Mouse (Mus musculus): ENCODE measurements at regions not wholly inside any gene's neighbourhood (a gene's known extent, or its start where the extent isn't known, plus 50 kb on each side); places are given as distances from the start of the nearest gene placed in this dataset.

GRCm38 (mm10) chr8:116267021-116267420 is 237.8 kb upstream of the Dynlrb2 start:
- no peak overlapping the region for H3K27ac ChIP-seq
- H3K36me3 ChIP-seq (replicated peaks; ENCODE audit: control insufficient read depth, insufficient read depth, low read depth), result no peaks in the 10 kb centered on the region
- no peak for ATAC-seq (ENCODE audit: insufficient read depth)
- H3K4me1 ChIP-seq (replicated peaks; ENCODE audit: control insufficient read depth in 2 of 2, insufficient read depth in 2 of 2, low read length in 1 of 2), result no peaks in the 10 kb centered on the region
- 60% methylated on average over 4 of the region's 4 CpGs for WGBS (ENCODE audit: insufficient replicate concordance)
- no peak overlapping the region for H3K4me3 ChIP-seq (ENCODE audit: insufficient read depth in 1 of 2, low read depth in 2 of 2, low read length in 2 of 2)
- TF ChIP-seq CTCF (IDR thresholded peaks at IDR 0.05; ENCODE audit: low read depth), result no peak
- no peak for DNase-seq (ENCODE audit: low read depth in 3 of 3, low spot score in 3 of 3)
- no peaks in the 10 kb centered on the region for H3K27me3 ChIP-seq (ENCODE audit: control insufficient read depth, insufficient read depth, low read length)
- H3K9me3 ChIP-seq (ENCODE audit: control insufficient read depth, low read length), result no peaks in the 10 kb centered on the region
- no peak overlapping the region for H3K4me2 ChIP-seq (ENCODE audit: low read depth)
- no peak overlapping the region for H3K9ac ChIP-seq (replicated peaks)

GRCm38 (mm10) chr8:116265591-116265990 is 239.2 kb upstream of the Dynlrb2 start:
- H3K9me3 ChIP-seq (ENCODE audit: control insufficient read depth, low read length), result no peaks in the 10 kb centered on the region
- no peaks in the 10 kb centered on the region for H3K27me3 ChIP-seq (ENCODE audit: control insufficient read depth, insufficient read depth, low read length)
- H3K27ac ChIP-seq, result no peak overlapping the region
- H3K36me3 ChIP-seq (replicated peaks; ENCODE audit: control insufficient read depth, insufficient read depth, low read depth), result no peaks in the 10 kb centered on the region
- 75% methylated on average over 3 of the region's 3 CpGs for WGBS (ENCODE audit: insufficient replicate concordance)
- no peaks in the 10 kb centered on the region for H3K4me1 ChIP-seq (replicated peaks; ENCODE audit: control insufficient read depth in 2 of 2, insufficient read depth in 2 of 2, low read length in 1 of 2)
- DNase-seq (ENCODE audit: low read depth in 3 of 3, low spot score in 3 of 3) (no peak), ATAC-seq (ENCODE audit: insufficient read depth) (no peak)
- H3K4me2 ChIP-seq (ENCODE audit: low read depth), result no peak overlapping the region
- H3K9ac ChIP-seq (replicated peaks), result no peak overlapping the region
- H3K4me3 ChIP-seq (ENCODE audit: insufficient read depth in 1 of 2, low read depth in 2 of 2, low read length in 2 of 2), result no peak overlapping the region
- TF ChIP-seq CTCF (IDR thresholded peaks at IDR 0.05; ENCODE audit: low read depth), result no peak
- no peak for TF ChIP-seq EP300 (IDR thresholded peaks at IDR 0.05; ENCODE audit: low read depth)

- Histone ChIP-seq H3K4me2 (ENCODE audit: low read depth) (no peak overlapping the region), H3K36me3 (replicated peaks; ENCODE audit: control insufficient read depth, insufficient read depth, low read depth) (no peaks in the 10 kb centered on the region), H3K4me1 (replicated peaks; ENCODE audit: control insufficient read depth in 2 of 2, insufficient read depth in 2 of 2, low read length in 1 of 2) (no peaks in the 10 kb centered on the region), H3K9me3 (ENCODE audit: control insufficient read depth, low read length) (no peaks in the 10 kb centered on the region), H3K27me3 (ENCODE audit: control insufficient read depth, insufficient read depth, low read length) (no peaks in the 10 kb centered on the region), H3K9ac (replicated peaks) (no peak overlapping the region), H3K27ac (no peak overlapping the region), H3K4me3 (ENCODE audit: insufficient read depth in 1 of 2, low read depth in 2 of 2, low read length in 2 of 2) (no peak overlapping the region)
- 61% methylated on average over 3 of the region's 3 CpGs for WGBS (ENCODE audit: insufficient replicate concordance)
- DNase-seq (ENCODE audit: low read depth in 3 of 3, low spot score in 3 of 3) (no peak), ATAC-seq (ENCODE audit: insufficient read depth) (no peak)
- no peak for TF ChIP-seq EP300 (IDR thresholded peaks at IDR 0.05; ENCODE audit: low read depth)
- TF ChIP-seq CTCF (IDR thresholded peaks at IDR 0.05; ENCODE audit: low read depth), result no peak
Observed at GRCm38 (mm10) chr8:116264078-116264477, 240.7 kb upstream of the Dynlrb2 start.

- ATAC-seq (ENCODE audit: insufficient read depth) (no peak), DNase-seq (ENCODE audit: low read depth in 3 of 3, low spot score in 3 of 3) (no peak)
- TF ChIP-seq EP300 (IDR thresholded peaks at IDR 0.05; ENCODE audit: low read depth) (no peak), CTCF (IDR thresholded peaks at IDR 0.05; ENCODE audit: low read depth) (no peak)
- Histone ChIP-seq H3K4me3 (ENCODE audit: insufficient read depth in 1 of 2, low read depth in 2 of 2, low read length in 2 of 2) (no peak overlapping the region), H3K4me1 (replicated peaks; ENCODE audit: control insufficient read depth in 2 of 2, insufficient read depth in 2 of 2, low read length in 1 of 2) (no peaks in the 10 kb centered on the region), H3K4me2 (ENCODE audit: low read depth) (no peak overlapping the region), H3K27me3 (ENCODE audit: control insufficient read depth, insufficient read depth, low read length) (no peaks in the 10 kb centered on the region), H3K27ac (no peak overlapping the region), H3K36me3 (replicated peaks; ENCODE audit: control insufficient read depth, insufficient read depth, low read depth) (no peaks in the 10 kb centered on the region), H3K9ac (replicated peaks) (no peak overlapping the region), H3K9me3 (ENCODE audit: control insufficient read depth, low read length) (no peaks in the 10 kb centered on the region)
- 49% methylated on average over 2 of the region's 2 CpGs for WGBS (ENCODE audit: insufficient replicate concordance)
Observed at GRCm38 (mm10) chr8:116261286-116261685, 243.5 kb upstream of the Dynlrb2 start.

GRCm38 (mm10) chr8:116255398-116255797 is 249.4 kb upstream of the Dynlrb2 start:
- Histone ChIP-seq H3K4me1 (replicated peaks; ENCODE audit: control insufficient read depth in 2 of 2, insufficient read depth in 2 of 2, low read length in 1 of 2) (no peaks in the 10 kb centered on the region), H3K36me3 (replicated peaks; ENCODE audit: control insufficient read depth, insufficient read depth, low read depth) (no peaks in the 10 kb centered on the region), H3K27ac (no peak overlapping the region), H3K9me3 (ENCODE audit: control insufficient read depth, low read length) (no peaks in the 10 kb centered on the region), H3K4me2 (ENCODE audit: low read depth) (no peak overlapping the region), H3K9ac (replicated peaks) (no peak overlapping the region), H3K27me3 (ENCODE audit: control insufficient read depth, insufficient read depth, low read length) (no peaks in the 10 kb centered on the region), H3K4me3 (ENCODE audit: insufficient read depth in 1 of 2, low read depth in 2 of 2, low read length in 2 of 2) (no peak overlapping the region)
- ATAC-seq (ENCODE audit: insufficient read depth) (no peak), DNase-seq (ENCODE audit: low read depth in 3 of 3, low spot score in 3 of 3) (no peak)
- 61% methylated on average over 5 of the region's 5 CpGs for WGBS (ENCODE audit: insufficient replicate concordance)
- TF ChIP-seq EP300 (IDR thresholded peaks at IDR 0.05; ENCODE audit: low read depth) (no peak), CTCF (IDR thresholded peaks at IDR 0.05; ENCODE audit: low read depth) (no peak)

Measured in liver, embryonic 14.5 days (tissue).